Mouse (Mus musculus): ENCODE measurements around the gene Slc5a6. TPM values are rescaled to one million over a fixed set of nuclear protein-coding genes. Genes with fewer than 3 reads are reported as not detected.
"Not testable (repeated sequence)": the region's sequence is repeated elsewhere in the genome, so short reads cannot be mapped to it uniquely, and the experiment has no call there.

Gene Slc5a6
- polyA plus RNA-seq, 1 experiment from 2014 or later, result 6.1 TPM

GRCm38 (mm10) chr5:31047074-31047473 is 1.6 kb downstream of the Slc5a6 start:
- H3K9ac ChIP-seq (ENCODE audit: low read length), result peak overlapping the region; percentile 96
- H3K4me3 ChIP-seq (ENCODE audit: low read length), result peak overlapping the region; percentile 86
- H3K36me3 ChIP-seq (ENCODE audit: control insufficient read depth, insufficient read depth, low read length), result peaks cover 2% of the 10 kb centered on the region; the same call in 1 of the 2 replicates
- no peak for ATAC-seq (ENCODE audit: low read depth)
- no peaks in the 10 kb centered on the region for H3K9me3 ChIP-seq (ENCODE audit: control insufficient read depth, low read length)
- no peak overlapping the region for H3K27ac ChIP-seq (ENCODE audit: low read length)
- peaks cover 9% of the 10 kb centered on the region; the same call in 1 of the 2 replicates for H3K4me1 ChIP-seq (replicated peaks; ENCODE audit: control insufficient read depth, insufficient read depth, low read length)
- H3K4me2 ChIP-seq (ENCODE audit: low read depth, low read length), result peak overlapping the region; percentile 88
- 68% methylated on average over 5 of the region's 5 CpGs for WGBS
- H3K27me3 ChIP-seq (ENCODE audit: control insufficient read depth, insufficient read depth, low read depth, low read length), result no peaks in the 10 kb centered on the region

GRCm38 (mm10) chr5:31046416-31046815 is 2.3 kb downstream of the Slc5a6 start:
- H3K4me1 ChIP-seq (replicated peaks; ENCODE audit: control insufficient read depth, insufficient read depth, low read length), result peaks cover 9% of the 10 kb centered on the region; the same call in 1 of the 2 replicates
- WGBS, result 89% methylated on average over 6 of the region's 6 CpGs

GRCm38 (mm10) chr5:31038171-31038845 is 10.4 kb downstream of the Slc5a6 start:
- 89% methylated on average over 7 of the region's 7 CpGs for WGBS
- Histone ChIP-seq H3K9ac (ENCODE audit: low read length) (no peak overlapping the region), H3K36me3 (ENCODE audit: control insufficient read depth, insufficient read depth, low read length) (peaks cover 5% of the 10 kb centered on the region), H3K27me3 (ENCODE audit: control insufficient read depth, insufficient read depth, low read depth, low read length) (no peaks in the 10 kb centered on the region), H3K27ac (ENCODE audit: low read length) (no peak overlapping the region), H3K4me2 (ENCODE audit: low read depth, low read length) (no peak overlapping the region), H3K9me3 (ENCODE audit: control insufficient read depth, low read length) (no peaks in the 10 kb centered on the region), H3K4me3 (ENCODE audit: low read length) (no peak overlapping the region), H3K4me1 (replicated peaks; ENCODE audit: control insufficient read depth, insufficient read depth, low read length) (no peaks in the 10 kb centered on the region)
- no peak for ATAC-seq (ENCODE audit: low read depth)

More at GRCm38 (mm10) chr5:31046416-31046815, 2.3 kb downstream of the Slc5a6 start:
- Histone ChIP-seq H3K4me3 (ENCODE audit: low read length) (no peak overlapping the region), H3K4me2 (ENCODE audit: low read depth, low read length) (no peak overlapping the region), H3K27me3 (ENCODE audit: control insufficient read depth, insufficient read depth, low read depth, low read length) (no peaks in the 10 kb centered on the region), H3K9me3 (ENCODE audit: control insufficient read depth, low read length) (no peaks in the 10 kb centered on the region), H3K9ac (ENCODE audit: low read length) (no peak overlapping the region), H3K27ac (ENCODE audit: low read length) (no peak overlapping the region), H3K36me3 (ENCODE audit: control insufficient read depth, insufficient read depth, low read length) (peaks cover 4% of the 10 kb centered on the region)
- ATAC-seq (ENCODE audit: low read depth), result no peak

- H3K4me2 ChIP-seq (ENCODE audit: low read depth, low read length); H3K9me3 ChIP-seq (ENCODE audit: control insufficient read depth, low read length); H3K27me3 ChIP-seq (ENCODE audit: control insufficient read depth, insufficient read depth, low read depth, low read length); H3K4me1 ChIP-seq (replicated peaks; ENCODE audit: control insufficient read depth, insufficient read depth, low read length); H3K27ac ChIP-seq (ENCODE audit: low read length); H3K36me3 ChIP-seq (ENCODE audit: control insufficient read depth, insufficient read depth, low read length); H3K9ac ChIP-seq (ENCODE audit: low read length); H3K4me3 ChIP-seq (ENCODE audit: low read length); ATAC-seq (ENCODE audit: low read depth): not testable (repeated sequence)
- 82% methylated on average over 11 of the region's 11 CpGs for WGBS
These were observed 12.2 kb downstream of the Slc5a6 start for GRCm38 (mm10) chr5:31036556-31036955.

- ATAC-seq (ENCODE audit: low read depth), result no peak
- Histone ChIP-seq H3K9ac (ENCODE audit: low read length) (no peak overlapping the region), H3K27me3 (ENCODE audit: control insufficient read depth, insufficient read depth, low read depth, low read length) (no peaks in the 10 kb centered on the region), H3K27ac (ENCODE audit: low read length) (no peak overlapping the region), H3K9me3 (ENCODE audit: control insufficient read depth, low read length) (no peaks in the 10 kb centered on the region), H3K4me1 (replicated peaks; ENCODE audit: control insufficient read depth, insufficient read depth, low read length) (no peaks in the 10 kb centered on the region), H3K4me2 (ENCODE audit: low read depth, low read length) (no peak overlapping the region), H3K36me3 (ENCODE audit: control insufficient read depth, insufficient read depth, low read length) (0 out of 2 replicates have a peak, but pooled peaks cover 3% of the 10 kb centered on the region), H3K4me3 (ENCODE audit: low read length) (no peak overlapping the region)
- 89% methylated on average over 6 of the region's 6 CpGs for WGBS
These were observed 14.1 kb downstream of the Slc5a6 start for GRCm38 (mm10) chr5:31034669-31035068.

GRCm38 (mm10) chr5:31031508-31031907 is 17.2 kb downstream of the Slc5a6 start:
- no peaks in the 10 kb centered on the region for H3K27me3 ChIP-seq (ENCODE audit: control insufficient read depth, insufficient read depth, low read depth, low read length)
- no peak overlapping the region for H3K9ac ChIP-seq (ENCODE audit: low read length)
- H3K4me1 ChIP-seq (replicated peaks; ENCODE audit: control insufficient read depth, insufficient read depth, low read length), result no peaks in the 10 kb centered on the region
- ATAC-seq (ENCODE audit: low read depth), result no peak
- H3K4me2 ChIP-seq (ENCODE audit: low read depth, low read length), result no peak overlapping the region
- H3K27ac ChIP-seq (ENCODE audit: low read length), result no peak overlapping the region
- H3K9me3 ChIP-seq (ENCODE audit: control insufficient read depth, low read length), result no peaks in the 10 kb centered on the region
- 76% methylated on average over 8 of the region's 8 CpGs for WGBS
- H3K4me3 ChIP-seq (ENCODE audit: low read length), result no peak overlapping the region
- 0 out of 2 replicates have a peak, but pooled peaks cover 2% of the 10 kb centered on the region for H3K36me3 ChIP-seq (ENCODE audit: control insufficient read depth, insufficient read depth, low read length)

DNA sequence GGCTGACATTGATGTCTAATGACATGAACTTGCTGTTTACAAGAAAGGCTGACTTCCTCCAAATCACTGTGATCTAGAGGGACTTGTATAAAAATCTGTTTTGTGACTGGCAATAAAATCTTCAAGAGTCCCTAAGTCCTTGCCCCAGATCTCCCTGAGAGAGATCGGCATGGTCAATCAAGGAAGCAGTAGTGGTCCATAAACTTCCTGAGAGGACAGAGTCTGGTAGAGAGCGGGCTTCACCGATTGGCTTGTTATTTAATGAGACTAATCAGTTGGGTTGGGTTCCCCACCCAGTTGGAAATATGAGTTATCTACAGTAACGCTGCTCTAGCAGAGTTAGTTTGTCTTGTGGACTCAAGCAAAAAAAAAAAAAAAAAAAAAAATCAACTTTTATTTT is 17.8 kb downstream of the Slc5a6 start:
- H3K4me3 ChIP-seq (ENCODE audit: low read length), result no peak overlapping the region
- no peaks in the 10 kb centered on the region for H3K27me3 ChIP-seq (ENCODE audit: control insufficient read depth, insufficient read depth, low read depth, low read length)
- no peaks in the 10 kb centered on the region for H3K4me1 ChIP-seq (replicated peaks; ENCODE audit: control insufficient read depth, insufficient read depth, low read length)
- no peak for ATAC-seq (ENCODE audit: low read depth)
- no peaks in the 10 kb centered on the region for H3K36me3 ChIP-seq (ENCODE audit: control insufficient read depth, insufficient read depth, low read length)
- no peak overlapping the region for H3K4me2 ChIP-seq (ENCODE audit: low read depth, low read length)
- no peak overlapping the region for H3K9ac ChIP-seq (ENCODE audit: low read length)
- 83% methylated on average over 4 of the region's 4 CpGs for WGBS
- H3K27ac ChIP-seq (ENCODE audit: low read length), result no peak overlapping the region
- H3K9me3 ChIP-seq (ENCODE audit: control insufficient read depth, low read length), result no peaks in the 10 kb centered on the region

GRCm38 (mm10) chr5:31024641-31025040 is 24.1 kb downstream of the Slc5a6 start:
- H3K27ac ChIP-seq (ENCODE audit: low read length), result no peak overlapping the region
- no peaks in the 10 kb centered on the region for H3K4me1 ChIP-seq (replicated peaks; ENCODE audit: control insufficient read depth, insufficient read depth, low read length)
- no peaks in the 10 kb centered on the region for H3K9me3 ChIP-seq (ENCODE audit: control insufficient read depth, low read length)
- no peaks in the 10 kb centered on the region for H3K27me3 ChIP-seq (ENCODE audit: control insufficient read depth, insufficient read depth, low read depth, low read length)
- ATAC-seq (ENCODE audit: low read depth), result no peak
- H3K36me3 ChIP-seq (ENCODE audit: control insufficient read depth, insufficient read depth, low read length), result no peaks in the 10 kb centered on the region
- H3K9ac ChIP-seq (ENCODE audit: low read length), result no peak overlapping the region
- H3K4me3 ChIP-seq (ENCODE audit: low read length), result no peak overlapping the region
- no peak overlapping the region for H3K4me2 ChIP-seq (ENCODE audit: low read depth, low read length)

GRCm38 (mm10) chr5:31023254-31023653 is 25.5 kb downstream of the Slc5a6 start:
- Histone ChIP-seq H3K4me3 (ENCODE audit: low read length) (no peak overlapping the region), H3K9ac (ENCODE audit: low read length) (no peak overlapping the region), H3K4me1 (replicated peaks; ENCODE audit: control insufficient read depth, insufficient read depth, low read length) (no peaks in the 10 kb centered on the region), H3K36me3 (ENCODE audit: control insufficient read depth, insufficient read depth, low read length) (no peaks in the 10 kb centered on the region), H3K9me3 (ENCODE audit: control insufficient read depth, low read length) (no peaks in the 10 kb centered on the region), H3K27me3 (ENCODE audit: control insufficient read depth, insufficient read depth, low read depth, low read length) (no peaks in the 10 kb centered on the region), H3K4me2 (ENCODE audit: low read depth, low read length) (no peak overlapping the region), H3K27ac (ENCODE audit: low read length) (no peak overlapping the region)
- 17% methylated on average over 4 of the region's 4 CpGs for WGBS
- ATAC-seq (ENCODE audit: low read depth), result no peak
